Mouse (Mus musculus): Measurements from ENCODE around the gene Bach2. TPM values are rescaled to one million over a fixed set of nuclear protein-coding genes. Genes with fewer than 3 reads are reported as not detected.
A peak's percentile ranks its signal among the peaks of the same experiment; 100 is the strongest.

Gene Bach2
- polyA plus RNA-seq (2016; fragmentation: Nextera tagmentation; extraction: Ambion mirVana) = 1.1 and 1.8 TPM in 2 replicates

- H3K27ac ChIP-seq = peak within 1 kb of the TSS; percentile 73
- H3K36me3 ChIP-seq = no peaks in the 10 kb centered on the region
- H3K4me2 ChIP-seq = peak within 1 kb of the TSS; percentile 99
- peak; percentile 82 for ATAC-seq
- no peaks in the 10 kb centered on the region for H3K9me3 ChIP-seq (replicated peaks)
- H3K9ac ChIP-seq = peak within 1 kb of the TSS; percentile 69
- WGBS (ENCODE audit: insufficient replicate concordance) = 2% methylated on average over 50 of the region's 69 CpGs
- peaks cover 94% of the 10 kb centered on the region for H3K27me3 ChIP-seq (replicated peaks)
- peaks cover 21% of the 10 kb centered on the region for H3K4me1 ChIP-seq
- H3K4me3 ChIP-seq = peak within 1 kb of the TSS; percentile 77
These were observed at the start of gene Bach2 for GRCm38 (mm10) chr4:32238366-32238854. Bach2 (plus strand) TSS chr4:32238804.

GRCm38 (mm10) chr4:32189416-32190036 is 49.1 kb upstream of the Bach2 start:
- no peaks in the 10 kb centered on the region for H3K36me3 ChIP-seq
- WGBS (ENCODE audit: insufficient replicate concordance) = 60% methylated on average over 4 of the region's 4 CpGs
- no peak overlapping the region for H3K4me2 ChIP-seq
- peaks cover 9% of the 10 kb centered on the region for H3K4me1 ChIP-seq
- no peak overlapping the region for H3K4me3 ChIP-seq
- no peak overlapping the region for H3K9ac ChIP-seq
- no peak for ATAC-seq
- H3K27ac ChIP-seq = no peak overlapping the region
- H3K9me3 ChIP-seq (replicated peaks) = no peaks in the 10 kb centered on the region
- no peaks in the 10 kb centered on the region for H3K27me3 ChIP-seq (replicated peaks)

- Histone ChIP-seq H3K9ac (no peak overlapping the region), H3K9me3 (replicated peaks) (no peaks in the 10 kb centered on the region), H3K4me1 (peaks cover 11% of the 10 kb centered on the region), H3K27me3 (replicated peaks) (no peaks in the 10 kb centered on the region), H3K4me2 (no peak overlapping the region), H3K36me3 (no peaks in the 10 kb centered on the region), H3K27ac (no peak overlapping the region), H3K4me3 (no peak overlapping the region)
- 35% methylated on average over 8 of the region's 8 CpGs for WGBS (ENCODE audit: insufficient replicate concordance)
- ATAC-seq = no peak
These were observed 48.1 kb upstream of the Bach2 start for GRCm38 (mm10) chr4:32190506-32190905.

DNA sequence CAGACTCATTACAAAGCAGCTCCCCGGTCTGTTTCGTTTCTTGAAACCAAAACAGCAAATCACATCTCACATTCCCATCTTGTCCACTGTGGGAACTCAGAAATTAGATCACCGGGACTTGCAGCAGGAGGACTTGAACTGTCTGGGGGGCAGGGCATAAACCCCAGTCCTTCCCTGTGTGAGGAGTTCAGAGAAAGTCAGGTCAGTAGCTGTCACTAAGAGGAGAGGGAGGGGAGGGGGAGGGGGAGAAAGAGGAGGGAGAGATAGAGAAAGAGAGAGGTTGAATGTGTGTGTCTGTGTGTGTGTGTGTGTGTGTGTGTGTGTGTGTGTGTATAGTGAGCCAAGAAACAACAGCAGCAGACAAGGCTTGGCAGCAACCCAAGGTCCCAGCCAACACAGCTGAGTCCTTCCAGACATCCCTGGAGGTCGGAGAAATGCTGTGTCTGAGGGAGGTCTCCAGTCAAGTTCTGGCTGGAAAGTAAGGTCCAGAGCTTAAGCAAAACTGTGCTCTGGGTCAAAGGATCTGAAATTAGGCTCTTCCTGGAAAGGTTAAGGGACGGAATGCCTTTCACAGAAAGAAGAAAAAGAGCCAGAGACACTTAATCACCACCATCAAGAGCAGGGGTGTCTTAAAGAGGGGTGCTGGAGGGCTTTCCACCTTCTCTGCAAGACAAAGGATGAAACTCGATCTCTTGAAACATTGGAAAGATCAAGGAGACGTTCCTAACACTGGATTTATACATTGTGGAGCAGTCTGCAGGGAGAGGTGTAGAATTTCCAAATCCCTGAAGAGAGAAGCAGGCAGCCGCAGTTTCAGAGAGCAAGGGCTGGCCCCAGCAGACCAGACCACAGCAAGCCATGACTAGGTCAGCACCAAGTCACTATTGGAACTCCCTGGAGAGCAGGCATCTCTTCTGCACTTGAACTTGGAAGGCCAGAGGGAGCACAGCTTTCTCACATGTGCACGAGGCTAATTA is 42.4 kb upstream of the Bach2 start:
- H3K36me3 ChIP-seq = no peaks in the 10 kb centered on the region
- no peak overlapping the region for H3K4me2 ChIP-seq
- H3K4me1 ChIP-seq = peaks cover 7% of the 10 kb centered on the region; the same call in 1 of the 2 replicates
- ATAC-seq = no peak
- WGBS (ENCODE audit: insufficient replicate concordance) = 49% methylated on average over 9 of the region's 9 CpGs
- H3K27me3 ChIP-seq (replicated peaks) = peaks cover 20% of the 10 kb centered on the region
- H3K9ac ChIP-seq = no peak overlapping the region
- no peak overlapping the region for H3K27ac ChIP-seq
- no peaks in the 10 kb centered on the region for H3K9me3 ChIP-seq (replicated peaks)
- no peak overlapping the region for H3K4me3 ChIP-seq

DNA sequence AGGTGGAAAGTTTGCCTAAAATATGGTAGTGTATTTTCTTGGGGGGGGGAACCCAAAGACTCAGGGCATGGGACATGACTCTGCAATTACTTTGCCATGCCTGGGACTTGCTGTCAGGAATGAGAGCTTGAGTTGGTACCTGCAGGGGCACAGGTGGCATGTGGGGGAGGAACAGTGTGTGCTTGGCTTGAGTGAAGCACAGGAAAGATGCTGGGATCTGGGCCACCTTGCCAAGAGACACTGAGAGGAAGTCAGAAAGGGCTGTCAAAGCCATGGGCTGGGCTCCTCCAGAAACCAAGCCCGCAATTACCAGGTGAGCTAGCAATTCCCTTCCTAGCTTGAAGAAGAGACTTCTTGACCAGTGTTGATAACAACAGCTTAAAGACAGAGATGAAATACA is 40.6 kb upstream of the Bach2 start:
- no peak overlapping the region for H3K4me2 ChIP-seq
- H3K36me3 ChIP-seq = no peaks in the 10 kb centered on the region
- H3K27me3 ChIP-seq (replicated peaks) = peaks cover 20% of the 10 kb centered on the region
- no peak overlapping the region for H3K4me3 ChIP-seq
- H3K4me1 ChIP-seq = peaks cover 7% of the 10 kb centered on the region; the same call in 1 of the 2 replicates
- WGBS (ENCODE audit: insufficient replicate concordance) = 86% methylated on average over 1 of the region's 1 CpGs
- ATAC-seq = no peak
- H3K27ac ChIP-seq = no peak overlapping the region
- no peak overlapping the region for H3K9ac ChIP-seq
- H3K9me3 ChIP-seq (replicated peaks) = no peaks in the 10 kb centered on the region

DNA sequence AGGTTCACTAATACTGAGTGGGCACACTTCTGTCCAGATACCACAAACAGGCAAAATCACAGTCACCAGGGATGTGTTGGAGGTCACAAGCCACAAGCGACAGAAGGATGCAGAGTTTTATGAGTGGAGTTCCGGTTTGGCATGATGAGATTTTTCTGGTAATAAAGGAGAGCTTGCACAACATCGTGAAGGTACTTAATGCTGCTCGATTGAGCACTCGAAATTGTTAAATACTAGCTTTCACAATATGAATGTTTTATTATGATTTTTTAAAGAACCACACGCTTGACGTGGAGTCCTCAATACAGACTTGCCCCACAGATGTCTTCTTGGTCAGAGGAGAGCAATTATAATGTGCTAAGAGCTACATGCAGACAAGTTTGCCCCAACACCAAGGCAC is 40.0 kb upstream of the Bach2 start:
- no peaks in the 10 kb centered on the region for H3K9me3 ChIP-seq (replicated peaks)
- H3K4me1 ChIP-seq = peaks cover 7% of the 10 kb centered on the region; the same call in 1 of the 2 replicates
- peaks cover 23% of the 10 kb centered on the region for H3K27me3 ChIP-seq (replicated peaks)
- H3K27ac ChIP-seq = no peak overlapping the region
- no peak overlapping the region for H3K4me3 ChIP-seq
- H3K9ac ChIP-seq = no peak overlapping the region
- 75% methylated on average over 7 of the region's 7 CpGs for WGBS (ENCODE audit: insufficient replicate concordance)
- no peak overlapping the region for H3K4me2 ChIP-seq
- no peak for ATAC-seq
- no peaks in the 10 kb centered on the region for H3K36me3 ChIP-seq

DNA sequence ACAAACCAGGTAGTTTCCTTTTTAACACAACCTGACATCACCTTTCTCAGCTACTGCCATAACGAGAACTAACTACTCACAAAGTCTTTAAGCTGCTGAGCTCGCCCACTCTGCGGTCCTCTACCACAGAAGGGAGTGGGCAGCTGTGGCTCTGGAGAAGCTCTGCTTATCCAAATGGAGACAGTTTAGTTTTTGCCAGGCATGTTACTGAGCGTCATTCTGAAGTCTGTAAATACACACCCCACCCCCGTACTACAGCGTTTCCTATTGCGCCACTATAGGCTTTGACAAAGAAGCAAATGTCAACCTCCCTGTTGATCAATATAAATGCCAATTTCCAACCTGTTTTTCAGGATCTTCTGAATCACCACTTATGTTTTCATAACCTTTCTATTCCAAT is 39.4 kb upstream of the Bach2 start:
- WGBS (ENCODE audit: insufficient replicate concordance) = 66% methylated on average over 7 of the region's 7 CpGs
- H3K4me2 ChIP-seq = no peak overlapping the region

GRCm38 (mm10) chr4:32201114-32201513 is 37.5 kb upstream of the Bach2 start:
- Histone ChIP-seq H3K4me1 (peaks cover 18% of the 10 kb centered on the region), H3K9ac (no peak overlapping the region), H3K4me3 (no peak overlapping the region), H3K36me3 (no peaks in the 10 kb centered on the region), H3K27me3 (replicated peaks) (peaks cover 23% of the 10 kb centered on the region), H3K4me2 (no peak overlapping the region), H3K27ac (no peak overlapping the region), H3K9me3 (replicated peaks) (no peaks in the 10 kb centered on the region)
- 73% methylated on average over 8 of the region's 8 CpGs for WGBS (ENCODE audit: insufficient replicate concordance)
- no peak for ATAC-seq

More for the DNA sequence above, 39.4 kb upstream of the Bach2 start:
- peaks cover 23% of the 10 kb centered on the region for H3K27me3 ChIP-seq (replicated peaks)
- no peak for ATAC-seq
- no peak overlapping the region for H3K9ac ChIP-seq
- H3K36me3 ChIP-seq = no peaks in the 10 kb centered on the region
- no peaks in the 10 kb centered on the region for H3K9me3 ChIP-seq (replicated peaks)
- peaks cover 7% of the 10 kb centered on the region; the same call in 1 of the 2 replicates for H3K4me1 ChIP-seq
- no peak overlapping the region for H3K4me3 ChIP-seq
- no peak overlapping the region for H3K27ac ChIP-seq

DNA sequence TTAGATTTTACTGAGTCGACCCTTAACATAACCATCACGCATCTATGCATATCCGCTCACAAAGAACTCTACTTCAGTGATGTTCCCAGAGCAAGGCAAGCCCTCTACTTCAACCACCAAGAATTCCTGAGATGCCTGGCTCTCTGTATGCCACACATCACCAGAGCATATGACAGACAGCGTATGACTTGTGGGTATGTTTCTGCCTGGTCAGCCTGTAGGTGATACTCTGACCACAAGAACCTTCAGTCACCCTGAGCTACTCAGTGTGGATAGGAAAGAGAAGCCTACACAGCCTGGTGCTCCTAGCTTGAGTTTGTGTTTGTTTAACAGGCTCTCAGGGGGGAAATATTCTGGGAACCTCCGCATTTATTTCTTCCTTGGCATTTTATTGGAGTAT is 36.2 kb upstream of the Bach2 start:
- H3K9ac ChIP-seq = no peak overlapping the region
- ATAC-seq = no peak
- no peak overlapping the region for H3K27ac ChIP-seq
- H3K4me2 ChIP-seq = no peak overlapping the region
- WGBS (ENCODE audit: insufficient replicate concordance) = 74% methylated on average over 5 of the region's 5 CpGs
- H3K4me1 ChIP-seq = peaks cover 31% of the 10 kb centered on the region
- H3K4me3 ChIP-seq = no peak overlapping the region
- H3K36me3 ChIP-seq = no peaks in the 10 kb centered on the region
- peaks cover 20% of the 10 kb centered on the region for H3K27me3 ChIP-seq (replicated peaks)
- H3K9me3 ChIP-seq (replicated peaks) = no peaks in the 10 kb centered on the region

DNA sequence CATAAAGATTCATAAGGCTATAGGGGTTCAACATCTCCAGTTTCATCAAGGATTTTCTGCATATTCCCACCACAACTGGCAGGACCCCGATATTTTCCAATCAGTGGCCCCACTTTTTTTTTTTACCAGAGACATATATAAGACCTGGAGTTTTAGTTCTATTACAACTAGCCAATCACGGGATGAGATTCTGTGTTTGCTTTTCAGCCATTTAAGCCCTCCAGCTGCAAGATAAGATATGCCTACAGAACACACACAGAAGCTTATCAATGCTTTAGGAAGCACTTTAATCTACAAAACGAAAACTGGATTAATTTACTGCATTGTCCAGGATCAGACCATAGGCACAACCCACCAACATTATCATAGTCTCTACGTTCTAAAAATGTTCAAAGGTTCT is 33.8 kb upstream of the Bach2 start:
- H3K4me3 ChIP-seq = no peak overlapping the region
- H3K27me3 ChIP-seq (replicated peaks) = 0 out of 2 replicates have a peak, but pooled peaks cover 3% of the 10 kb centered on the region
- no peaks in the 10 kb centered on the region for H3K9me3 ChIP-seq (replicated peaks)
- 26% methylated on average over 4 of the region's 4 CpGs for WGBS (ENCODE audit: insufficient replicate concordance)
- ATAC-seq = 0 out of 2 replicates have a peak, but pooled peaks have one; percentile 60
- no peak overlapping the region for H3K27ac ChIP-seq
- H3K9ac ChIP-seq = no peak overlapping the region
- peaks cover 36% of the 10 kb centered on the region for H3K4me1 ChIP-seq
- no peaks in the 10 kb centered on the region for H3K36me3 ChIP-seq
- peak overlapping the region; percentile 4 for H3K4me2 ChIP-seq

- WGBS (ENCODE audit: insufficient replicate concordance) = 29% methylated on average over 2 of the region's 2 CpGs
- peak; percentile 80 for ATAC-seq
These were observed 32.8 kb upstream of the Bach2 start for GRCm38 (mm10) chr4:32205825-32206224.

GRCm38 (mm10) chr4:32209995-32210394 is 28.6 kb upstream of the Bach2 start:
- H3K4me1 ChIP-seq = peaks cover 36% of the 10 kb centered on the region
- 51% methylated on average over 2 of the region's 2 CpGs for whole genome bisulfite sequencing (ENCODE audit: insufficient replicate concordance)
- no peaks in the 10 kb centered on the region for H3K9me3 ChIP-seq (replicated peaks)
- H3K9ac ChIP-seq = no peak overlapping the region
- ATAC-seq = no peak
- no peaks in the 10 kb centered on the region for H3K36me3 ChIP-seq
- H3K27ac ChIP-seq = no peak overlapping the region
- no peaks in the 10 kb centered on the region for H3K27me3 ChIP-seq (replicated peaks)
- H3K4me2 ChIP-seq = no peak overlapping the region
- no peak overlapping the region for H3K4me3 ChIP-seq

More at GRCm38 (mm10) chr4:32205825-32206224, 32.8 kb upstream of the Bach2 start:
- H3K4me1 ChIP-seq = peaks cover 43% of the 10 kb centered on the region
- H3K36me3 ChIP-seq = no peaks in the 10 kb centered on the region
- H3K27me3 ChIP-seq (replicated peaks) = 0 out of 2 replicates have a peak, but pooled peaks cover 3% of the 10 kb centered on the region
- no peak overlapping the region for H3K27ac ChIP-seq
- H3K4me2 ChIP-seq = peak overlapping the region; percentile 12; the same call in 1 of the 2 replicates
- H3K9me3 ChIP-seq (replicated peaks) = no peaks in the 10 kb centered on the region
- no peak overlapping the region for H3K4me3 ChIP-seq
- H3K9ac ChIP-seq = no peak overlapping the region
